Mouse (Mus musculus): Measurements from ENCODE around the gene Odf3b. TPM values are rescaled to one million over a fixed set of nuclear protein-coding genes. Genes with fewer than 3 reads are reported as not detected.
A peak's percentile ranks its signal among the peaks of the same experiment; 100 is the strongest.

Gene Odf3b
- total and polyA plus RNA-seq, 2 experiments from 2014 or later, result 0.67 TPM; not detected in 1

DNA sequence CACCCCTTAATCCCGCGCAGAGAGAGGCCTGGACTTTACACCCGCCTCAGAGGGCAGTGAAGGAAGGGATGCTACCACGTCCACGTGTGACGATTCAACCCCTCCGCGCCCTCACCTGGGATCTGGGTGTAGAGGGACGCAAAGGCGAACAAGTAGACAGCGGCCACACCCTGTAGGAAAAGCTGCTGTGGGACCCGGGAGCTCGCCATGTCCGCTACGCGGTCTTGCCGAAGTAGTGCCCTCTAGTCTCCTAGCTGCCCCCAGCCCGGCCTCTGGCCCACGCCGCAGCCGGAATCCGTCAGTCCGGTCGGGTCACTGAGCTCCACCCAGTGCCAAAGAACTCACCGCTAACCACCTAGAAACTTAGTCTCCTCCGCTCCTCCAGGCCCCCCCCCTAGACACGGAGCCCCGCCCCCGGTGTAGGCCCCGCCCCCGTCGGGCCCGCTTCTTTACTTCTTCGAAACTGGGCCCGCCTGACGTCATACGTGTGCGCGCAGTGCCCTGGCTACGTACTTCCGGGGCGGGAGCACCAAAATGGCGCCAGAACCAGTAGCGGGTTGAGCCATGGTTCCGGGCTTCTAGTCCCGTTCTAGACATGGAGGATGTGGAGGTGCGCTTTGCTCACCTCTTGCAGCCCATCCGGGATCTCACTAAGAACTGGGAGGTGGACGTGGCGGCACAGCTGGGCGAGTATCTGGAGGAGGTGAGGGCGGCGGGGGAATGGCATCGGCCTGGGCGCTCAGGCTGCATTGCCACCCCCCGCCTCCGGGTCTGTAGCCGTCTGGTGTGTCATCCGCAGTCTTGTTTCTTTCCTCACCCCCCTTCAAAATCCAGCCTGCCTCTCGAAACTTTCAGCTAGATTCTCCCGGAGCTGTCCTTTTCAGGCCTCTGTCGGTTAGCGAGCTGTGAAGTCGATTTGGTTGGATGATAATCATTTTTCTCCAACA lies 23.6 kb downstream of the Odf3b start, which contains the start of the genes Lmf2 and Ncaph2:
TSS of gene Lmf2 (minus strand) at position 419 of the 947 bp plus-strand sequence.
TSS of gene Ncaph2 (plus strand) at position 479 of the 947 bp plus-strand sequence.
- peak within 1 kb of the TSS; percentile 90 for H3K4me2 ChIP-seq (ENCODE audit: low read depth, low read length)
- under 1% methylated on average over 64 of the region's 64 CpGs for WGBS
- no peaks in the 10 kb centered on the region for H3K27me3 ChIP-seq (ENCODE audit: control insufficient read depth, insufficient read depth, low read length)
- peak; percentile 95 for ATAC-seq (ENCODE audit: insufficient read depth, low read depth)
- H3K4me3 ChIP-seq (ENCODE audit: low read depth, low read length), result peak within 1 kb of the TSS; percentile 77
- H3K9ac ChIP-seq (replicated peaks; ENCODE audit: low read depth, low read length), result peak within 1 kb of the TSS; percentile 79
- H3K27ac ChIP-seq (ENCODE audit: low read depth), result peak within 1 kb of the TSS; percentile 89
- no peaks in the 10 kb centered on the region for H3K9me3 ChIP-seq (replicated peaks; ENCODE audit: control insufficient read depth, low read length)
- H3K4me1 ChIP-seq (ENCODE audit: control insufficient read depth, insufficient read depth), result peaks cover 22% of the 10 kb centered on the region; the same call in 1 of the 2 replicates
- peaks cover 36% of the 10 kb centered on the region for H3K36me3 ChIP-seq (replicated peaks; ENCODE audit: control insufficient read depth, insufficient read depth, low read length)
- TF ChIP-seq CTCF (IDR thresholded peaks at IDR 0.05; ENCODE audit: low read depth) (no peak), EP300 (IDR thresholded peaks at IDR 0.05; ENCODE audit: low read depth) (0 out of 2 replicates have a peak, but pooled peaks have one; percentile 5)
- peak; percentile 91 for DNase-seq (ENCODE audit: low spot score)

DNA sequence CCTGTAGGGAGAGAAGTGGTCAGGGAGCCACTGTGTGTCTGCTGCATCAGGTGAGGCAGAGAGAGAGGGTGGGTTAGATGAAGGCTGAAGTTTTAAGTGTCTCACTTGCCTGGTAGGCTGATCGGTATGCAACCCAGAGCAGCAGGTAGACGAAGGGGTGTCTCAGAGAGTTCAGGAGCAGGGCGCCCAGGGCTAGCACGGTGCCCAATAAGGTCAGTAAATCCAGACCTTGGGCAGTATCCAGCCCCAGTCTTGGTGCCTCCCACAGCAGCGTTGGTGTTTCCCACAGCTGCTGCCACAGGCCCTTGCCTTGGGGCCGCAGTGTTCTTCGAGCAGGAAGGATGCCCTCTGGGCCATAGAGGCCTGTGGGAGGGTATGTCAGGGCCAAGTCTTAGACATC lies 24.6 kb downstream of the Odf3b start:
- H3K4me3 ChIP-seq (ENCODE audit: low read depth, low read length), result peak overlapping the region; percentile 77
- WGBS, result 69% methylated on average over 7 of the region's 7 CpGs
- peak overlapping the region; percentile 82 for H3K4me2 ChIP-seq (ENCODE audit: low read depth, low read length)
- H3K27me3 ChIP-seq (ENCODE audit: control insufficient read depth, insufficient read depth, low read length), result no peaks in the 10 kb centered on the region
- H3K9ac ChIP-seq (replicated peaks; ENCODE audit: low read depth, low read length), result peak overlapping the region; percentile 79
- peaks cover 22% of the 10 kb centered on the region; the same call in 1 of the 2 replicates for H3K4me1 ChIP-seq (ENCODE audit: control insufficient read depth, insufficient read depth)
- H3K27ac ChIP-seq (ENCODE audit: low read depth), result no peak overlapping the region
- peaks cover 40% of the 10 kb centered on the region for H3K36me3 ChIP-seq (replicated peaks; ENCODE audit: control insufficient read depth, insufficient read depth, low read length)
- no peaks in the 10 kb centered on the region for H3K9me3 ChIP-seq (replicated peaks; ENCODE audit: control insufficient read depth, low read length)
- DNase-seq (ENCODE audit: low spot score) (no peak), ATAC-seq (ENCODE audit: insufficient read depth, low read depth) (no peak)
- no peak for TF ChIP-seq CTCF (IDR thresholded peaks at IDR 0.05; ENCODE audit: low read depth)
- no peak for TF ChIP-seq EP300 (IDR thresholded peaks at IDR 0.05; ENCODE audit: low read depth)

DNA sequence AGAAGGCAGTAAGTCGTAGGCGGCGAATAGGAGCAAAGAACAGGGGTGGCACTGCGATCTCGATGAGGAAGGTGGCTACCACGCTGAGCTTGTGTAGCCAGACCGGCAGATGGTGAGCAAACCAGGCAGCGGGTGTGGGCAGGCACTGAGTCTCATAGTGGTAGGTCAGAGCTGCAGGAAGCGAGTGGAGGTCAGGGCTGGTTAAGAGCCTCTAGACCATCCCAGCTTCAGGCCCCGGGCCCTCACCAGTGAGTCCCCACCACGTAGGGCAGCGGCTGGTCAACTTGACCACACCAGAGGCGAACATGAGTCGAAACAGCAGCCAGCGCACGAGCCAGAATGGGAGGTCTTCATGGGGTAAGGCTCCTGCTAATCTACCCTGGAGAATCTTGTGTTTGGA lies 25.2 kb downstream of the Odf3b start:
- H3K27ac ChIP-seq (ENCODE audit: low read depth), result no peak overlapping the region
- no peak for DNase-seq (ENCODE audit: low spot score)
- H3K9ac ChIP-seq (replicated peaks; ENCODE audit: low read depth, low read length), result no peak overlapping the region
- no peak overlapping the region; the same call in 1 of the 2 replicates for H3K4me2 ChIP-seq (ENCODE audit: low read depth, low read length)
- ATAC-seq (ENCODE audit: insufficient read depth, low read depth), result no peak
- peaks cover 40% of the 10 kb centered on the region for H3K36me3 ChIP-seq (replicated peaks; ENCODE audit: control insufficient read depth, insufficient read depth, low read length)
- H3K27me3 ChIP-seq (ENCODE audit: control insufficient read depth, insufficient read depth, low read length), result no peaks in the 10 kb centered on the region
- WGBS, result 92% methylated on average over 16 of the region's 16 CpGs
- peaks cover 22% of the 10 kb centered on the region; the same call in 1 of the 2 replicates for H3K4me1 ChIP-seq (ENCODE audit: control insufficient read depth, insufficient read depth)
- TF ChIP-seq CTCF (IDR thresholded peaks at IDR 0.05; ENCODE audit: low read depth), result no peak
- TF ChIP-seq EP300 (IDR thresholded peaks at IDR 0.05; ENCODE audit: low read depth), result no peak
- no peaks in the 10 kb centered on the region for H3K9me3 ChIP-seq (replicated peaks; ENCODE audit: control insufficient read depth, low read length)
- H3K4me3 ChIP-seq (ENCODE audit: low read depth, low read length), result no peak overlapping the region

GRCm38 (mm10) chr15:89352795-89353194 lies 26.3 kb downstream of the Odf3b start:
- H3K27ac ChIP-seq (ENCODE audit: low read depth), result no peak overlapping the region
- peaks cover 22% of the 10 kb centered on the region; the same call in 1 of the 2 replicates for H3K4me1 ChIP-seq (ENCODE audit: control insufficient read depth, insufficient read depth)
- no peak overlapping the region for H3K4me2 ChIP-seq (ENCODE audit: low read depth, low read length)
- H3K9me3 ChIP-seq (replicated peaks; ENCODE audit: control insufficient read depth, low read length), result no peaks in the 10 kb centered on the region
- no peak overlapping the region for H3K9ac ChIP-seq (replicated peaks; ENCODE audit: low read depth, low read length)
- H3K36me3 ChIP-seq (replicated peaks; ENCODE audit: control insufficient read depth, insufficient read depth, low read length), result peaks cover 40% of the 10 kb centered on the region
- TF ChIP-seq EP300 (IDR thresholded peaks at IDR 0.05; ENCODE audit: low read depth) (no peak), CTCF (IDR thresholded peaks at IDR 0.05; ENCODE audit: low read depth) (no peak)
- H3K27me3 ChIP-seq (ENCODE audit: control insufficient read depth, insufficient read depth, low read length), result no peaks in the 10 kb centered on the region
- 95% methylated on average over 12 of the region's 12 CpGs for WGBS
- ATAC-seq (ENCODE audit: insufficient read depth, low read depth) (no peak), DNase-seq (ENCODE audit: low spot score) (no peak)
- H3K4me3 ChIP-seq (ENCODE audit: low read depth, low read length), result no peak overlapping the region

- H3K36me3 ChIP-seq (replicated peaks; ENCODE audit: control insufficient read depth, insufficient read depth, low read length), result peaks cover 40% of the 10 kb centered on the region
- H3K4me3 ChIP-seq (ENCODE audit: low read depth, low read length), result no peak overlapping the region
- TF ChIP-seq CTCF (IDR thresholded peaks at IDR 0.05; ENCODE audit: low read depth) (no peak), EP300 (IDR thresholded peaks at IDR 0.05; ENCODE audit: low read depth) (no peak)
- H3K9me3 ChIP-seq (replicated peaks; ENCODE audit: control insufficient read depth, low read length), result no peaks in the 10 kb centered on the region
- ATAC-seq (ENCODE audit: insufficient read depth, low read depth) (no peak), DNase-seq (ENCODE audit: low spot score) (no peak)
- no peak overlapping the region for H3K27ac ChIP-seq (ENCODE audit: low read depth)
- no peak overlapping the region for H3K4me2 ChIP-seq (ENCODE audit: low read depth, low read length)
- H3K9ac ChIP-seq (replicated peaks; ENCODE audit: low read depth, low read length), result no peak overlapping the region
- H3K27me3 ChIP-seq (ENCODE audit: control insufficient read depth, insufficient read depth, low read length), result no peaks in the 10 kb centered on the region
- 91% methylated on average over 14 of the region's 14 CpGs for WGBS
- H3K4me1 ChIP-seq (ENCODE audit: control insufficient read depth, insufficient read depth), result peaks cover 18% of the 10 kb centered on the region; the same call in 1 of the 2 replicates
Observed at GRCm38 (mm10) chr15:89352054-89352453, 27.0 kb downstream of the Odf3b start.
